Mouse (Mus musculus): ENCODE results near the gene Spast. TPM values are rescaled to one million over a fixed set of nuclear protein-coding genes. Genes with fewer than 3 reads are reported as not detected.
"Not testable (repeated sequence)": the region's sequence is repeated elsewhere in the genome, so short reads cannot be mapped to it uniquely, and the experiment has no call there.

The Spast gene
- polyA plus RNA-seq, 1 experiment from 2014 or later = 58.9 TPM

- Histone ChIP-seq H3K9ac (replicated peaks; ENCODE audit: low read length) (no peak overlapping the region; the same call in 1 of the 2 replicates), H3K4me1 (ENCODE audit: control insufficient read depth, insufficient read depth, low read length) (peaks cover 17% of the 10 kb centered on the region), H3K4me3 (replicated peaks; ENCODE audit: low read depth, low read length) (peak overlapping the region; percentile 93), H3K27me3 (ENCODE audit: control insufficient read depth, insufficient read depth, low read length) (no peaks in the 10 kb centered on the region), H3K36me3 (ENCODE audit: control insufficient read depth, insufficient read depth, low read length) (peaks cover 12% of the 10 kb centered on the region), H3K9me3 (ENCODE audit: control insufficient read depth, low read length) (no peaks in the 10 kb centered on the region), H3K4me2 (ENCODE audit: low read length) (peak overlapping the region; percentile 63), H3K27ac (replicated peaks; ENCODE audit: low read depth, low read length) (peak overlapping the region; percentile 96)
- DNase-seq (peak; percentile 35), ATAC-seq (ENCODE audit: low FRiP score, low TSS enrichment) (no peak)
- WGBS = 54% methylated on average over 11 of the region's 11 CpGs
Observed at GRCm38 (mm10) chr17:74296076-74296823, 42.5 kb upstream of the Spast start.

- not testable (repeated sequence) for H3K27ac ChIP-seq (replicated peaks; ENCODE audit: low read depth, low read length); H3K4me3 ChIP-seq (replicated peaks; ENCODE audit: low read depth, low read length); H3K9me3 ChIP-seq (ENCODE audit: control insufficient read depth, low read length); ATAC-seq (ENCODE audit: low FRiP score, low TSS enrichment); H3K9ac ChIP-seq (replicated peaks; ENCODE audit: low read length); DNase-seq; H3K4me2 ChIP-seq (ENCODE audit: low read length); H3K27me3 ChIP-seq (ENCODE audit: control insufficient read depth, insufficient read depth, low read length)
- peaks cover 17% of the 10 kb centered on the region for H3K36me3 ChIP-seq (ENCODE audit: control insufficient read depth, insufficient read depth, low read length)
- peaks cover 13% of the 10 kb centered on the region for H3K4me1 ChIP-seq (ENCODE audit: control insufficient read depth, insufficient read depth, low read length)
- WGBS = 94% methylated on average over 5 of the region's 5 CpGs
Observed at GRCm38 (mm10) chr17:74296991-74297390, 41.8 kb upstream of the Spast start.

- DNase-seq = no peak
- 78% methylated on average over 5 of the region's 5 CpGs for WGBS
- no peak overlapping the region for H3K4me2 ChIP-seq (ENCODE audit: low read length)
Observed at GRCm38 (mm10) chr17:74300089-74300488, 38.7 kb upstream of the Spast start.

GRCm38 (mm10) chr17:74304060-74304459 is 34.7 kb upstream of the Spast start:
- no peak for DNase-seq
- ATAC-seq (ENCODE audit: low FRiP score, low TSS enrichment) = no peak
- Histone ChIP-seq H3K9ac (replicated peaks; ENCODE audit: low read length) (no peak overlapping the region), H3K9me3 (ENCODE audit: control insufficient read depth, low read length) (no peaks in the 10 kb centered on the region), H3K4me3 (replicated peaks; ENCODE audit: low read depth, low read length) (no peak overlapping the region), H3K36me3 (ENCODE audit: control insufficient read depth, insufficient read depth, low read length) (peaks cover 44% of the 10 kb centered on the region), H3K4me2 (ENCODE audit: low read length) (no peak overlapping the region), H3K4me1 (ENCODE audit: control insufficient read depth, insufficient read depth, low read length) (no peaks in the 10 kb centered on the region), H3K27ac (replicated peaks; ENCODE audit: low read depth, low read length) (no peak overlapping the region), H3K27me3 (ENCODE audit: control insufficient read depth, insufficient read depth, low read length) (no peaks in the 10 kb centered on the region)
- 97% methylated on average over 4 of the region's 4 CpGs for WGBS

More at GRCm38 (mm10) chr17:74300089-74300488, 38.7 kb upstream of the Spast start:
- H3K9me3 ChIP-seq (ENCODE audit: control insufficient read depth, low read length) = no peaks in the 10 kb centered on the region
- no peak for ATAC-seq (ENCODE audit: low FRiP score, low TSS enrichment)
- H3K27me3 ChIP-seq (ENCODE audit: control insufficient read depth, insufficient read depth, low read length) = no peaks in the 10 kb centered on the region
- H3K36me3 ChIP-seq (ENCODE audit: control insufficient read depth, insufficient read depth, low read length) = peaks cover 30% of the 10 kb centered on the region
- no peak overlapping the region for H3K27ac ChIP-seq (replicated peaks; ENCODE audit: low read depth, low read length)
- no peaks in the 10 kb centered on the region for H3K4me1 ChIP-seq (ENCODE audit: control insufficient read depth, insufficient read depth, low read length)
- no peak overlapping the region for H3K4me3 ChIP-seq (replicated peaks; ENCODE audit: low read depth, low read length)
- no peak overlapping the region for H3K9ac ChIP-seq (replicated peaks; ENCODE audit: low read length)

GRCm38 (mm10) chr17:74305616-74306015 is 33.2 kb upstream of the Spast start:
- Histone ChIP-seq H3K27me3 (ENCODE audit: control insufficient read depth, insufficient read depth, low read length) (no peaks in the 10 kb centered on the region), H3K4me3 (replicated peaks; ENCODE audit: low read depth, low read length) (no peak overlapping the region), H3K9ac (replicated peaks; ENCODE audit: low read length) (no peak overlapping the region), H3K4me2 (ENCODE audit: low read length) (no peak overlapping the region), H3K4me1 (ENCODE audit: control insufficient read depth, insufficient read depth, low read length) (no peaks in the 10 kb centered on the region), H3K36me3 (ENCODE audit: control insufficient read depth, insufficient read depth, low read length) (peaks cover 46% of the 10 kb centered on the region), H3K27ac (replicated peaks; ENCODE audit: low read depth, low read length) (no peak overlapping the region), H3K9me3 (ENCODE audit: control insufficient read depth, low read length) (no peaks in the 10 kb centered on the region)
- ATAC-seq (ENCODE audit: low FRiP score, low TSS enrichment) (no peak), DNase-seq (no peak)
- WGBS = 95% methylated on average over 4 of the region's 4 CpGs

- no peak overlapping the region for H3K27ac ChIP-seq (replicated peaks; ENCODE audit: low read depth, low read length)
- ATAC-seq (ENCODE audit: low FRiP score, low TSS enrichment) (no peak), DNase-seq (no peak)
- H3K9ac ChIP-seq (replicated peaks; ENCODE audit: low read length) = no peak overlapping the region
- H3K4me2 ChIP-seq (ENCODE audit: low read length) = no peak overlapping the region
- H3K27me3 ChIP-seq (ENCODE audit: control insufficient read depth, insufficient read depth, low read length) = no peaks in the 10 kb centered on the region
- H3K36me3 ChIP-seq (ENCODE audit: control insufficient read depth, insufficient read depth, low read length) = peaks cover 46% of the 10 kb centered on the region
- WGBS = 98% methylated on average over 1 of the region's 1 CpGs
- no peak overlapping the region for H3K4me3 ChIP-seq (replicated peaks; ENCODE audit: low read depth, low read length)
- no peaks in the 10 kb centered on the region for H3K4me1 ChIP-seq (ENCODE audit: control insufficient read depth, insufficient read depth, low read length)
- H3K9me3 ChIP-seq (ENCODE audit: control insufficient read depth, low read length) = no peaks in the 10 kb centered on the region
Observed at GRCm38 (mm10) chr17:74306021-74306420, 32.8 kb upstream of the Spast start.

GRCm38 (mm10) chr17:74315445-74316308 is 23.1 kb upstream of the Spast start:
- Histone ChIP-seq H3K9me3 (ENCODE audit: control insufficient read depth, low read length) (no peaks in the 10 kb centered on the region), H3K4me1 (ENCODE audit: control insufficient read depth, insufficient read depth, low read length) (peaks cover 5% of the 10 kb centered on the region), H3K4me2 (ENCODE audit: low read length) (peak overlapping the region; percentile 83), H3K27me3 (ENCODE audit: control insufficient read depth, insufficient read depth, low read length) (no peaks in the 10 kb centered on the region), H3K4me3 (replicated peaks; ENCODE audit: low read depth, low read length) (peak overlapping the region; percentile 71), H3K36me3 (ENCODE audit: control insufficient read depth, insufficient read depth, low read length) (peaks cover 1% of the 10 kb centered on the region; the same call in 1 of the 2 replicates), H3K9ac (replicated peaks; ENCODE audit: low read length) (peak overlapping the region; percentile 78), H3K27ac (replicated peaks; ENCODE audit: low read depth, low read length) (peak overlapping the region; percentile 85)
- ATAC-seq (ENCODE audit: low FRiP score, low TSS enrichment) (peak; percentile 81; the same call in 1 of the 2 replicates), DNase-seq (no peak)
- under 1% methylated on average over 45 of the region's 45 CpGs for WGBS

GRCm38 (mm10) chr17:74316309-74316863 is 22.4 kb upstream of the Spast start:
- H3K27me3 ChIP-seq (ENCODE audit: control insufficient read depth, insufficient read depth, low read length) = no peaks in the 10 kb centered on the region
- under 1% methylated on average over 48 of the region's 48 CpGs for WGBS
- ATAC-seq (ENCODE audit: low FRiP score, low TSS enrichment) (peak; percentile 94), DNase-seq (peak; percentile 94)
- peaks cover 5% of the 10 kb centered on the region for H3K4me1 ChIP-seq (ENCODE audit: control insufficient read depth, insufficient read depth, low read length)
- no peaks in the 10 kb centered on the region for H3K9me3 ChIP-seq (ENCODE audit: control insufficient read depth, low read length)
- H3K36me3 ChIP-seq (ENCODE audit: control insufficient read depth, insufficient read depth, low read length) = no peaks in the 10 kb centered on the region
- H3K4me2 ChIP-seq (ENCODE audit: low read length) = peak overlapping the region; percentile 83
- peak overlapping the region; percentile 85 for H3K27ac ChIP-seq (replicated peaks; ENCODE audit: low read depth, low read length)
- peak overlapping the region; percentile 78 for H3K9ac ChIP-seq (replicated peaks; ENCODE audit: low read length)
- H3K4me3 ChIP-seq (replicated peaks; ENCODE audit: low read depth, low read length) = peak overlapping the region; percentile 71

All from midbrain, embryonic 14.5 days (tissue).